Mouse (Mus musculus) myocyte (in vitro differentiated cells): ENCODE results near the gene Ntng1.

Experiments
- CEBPB ChIP-seq: IDR thresholded peaks from 2 replicates; pipeline ENCODE4 v1.6.1; 2011; ENCODE audit warnings: mild to moderate bottlenecking, moderate library complexity; ENCODE audit not compliant: poor library complexity, insufficient read depth, severe bottlenecking
- E2F4 ChIP-seq: IDR thresholded peaks from one replicate; pipeline ENCODE4 v1.6.1; 2011; ENCODE audit warnings: mild to moderate bottlenecking, control low read depth, moderate library complexity; ENCODE audit not compliant: insufficient read depth
- MAX ChIP-seq: IDR thresholded peaks from one replicate; pipeline ENCODE4 v1.6.1; 2011; ENCODE audit warnings: low read depth, mild to moderate bottlenecking, control low read depth
- MYOD1 ChIP-seq, 3 experiments: IDR thresholded peaks; one replicate each; pipeline ENCODE4 v1.6.1; 2011; ENCODE audit warnings: control low read depth in 2 of 3, low read depth in 2 of 3, mild to moderate bottlenecking in 2 of 3, moderate library complexity in 1 of 3; ENCODE audit not compliant: insufficient read length in 2 of 3, control insufficient read depth in 1 of 3
- MYOG ChIP-seq, 3 experiments: IDR thresholded peaks; one replicate each; pipeline ENCODE4 v1.6.1; 2011; ENCODE audit warnings: control low read depth in 2 of 3, low read depth in 2 of 3, mild to moderate bottlenecking in 2 of 3; ENCODE audit not compliant: insufficient read length in 2 of 3, control insufficient read depth in 1 of 3, insufficient read depth in 1 of 3
- POLR2A ChIP-seq: IDR thresholded peaks from one replicate; pipeline ENCODE4 v1.6.1; 2011; ENCODE audit warnings: low read depth, mild to moderate bottlenecking, control low read depth, moderate library complexity; ENCODE audit not compliant: insufficient read length
- POLR2AphosphoS2 ChIP-seq: IDR thresholded peaks from one replicate; pipeline ENCODE4 v1.6.1; 2011; ENCODE audit warnings: low read depth, control low read depth; ENCODE audit not compliant: insufficient read length
- REST ChIP-seq: IDR thresholded peaks from one replicate; pipeline ENCODE4 v1.6.1; 2011; ENCODE audit warnings: mild to moderate bottlenecking, control low read depth, moderate library complexity; ENCODE audit not compliant: insufficient read depth, insufficient read length
- SRF ChIP-seq: IDR thresholded peaks from one replicate; pipeline ENCODE4 v1.6.1; 2011; ENCODE audit warnings: low read depth; ENCODE audit not compliant: control insufficient read depth, insufficient read length
- TCF12 ChIP-seq: IDR thresholded peaks from one replicate; pipeline ENCODE4 v1.6.1; 2011; ENCODE audit warnings: mild to moderate bottlenecking, control low read depth; ENCODE audit not compliant: poor library complexity, insufficient read depth, severe bottlenecking
- TCF3 ChIP-seq: IDR thresholded peaks from one replicate; pipeline ENCODE4 v1.6.1; 2011; ENCODE audit warnings: low read depth, control low read depth; ENCODE audit not compliant: insufficient read length
- USF1 ChIP-seq: IDR thresholded peaks from one replicate; pipeline ENCODE4 v1.6.1; 2011; ENCODE audit warnings: low read depth, mild to moderate bottlenecking, control low read depth, moderate library complexity

DNA sequence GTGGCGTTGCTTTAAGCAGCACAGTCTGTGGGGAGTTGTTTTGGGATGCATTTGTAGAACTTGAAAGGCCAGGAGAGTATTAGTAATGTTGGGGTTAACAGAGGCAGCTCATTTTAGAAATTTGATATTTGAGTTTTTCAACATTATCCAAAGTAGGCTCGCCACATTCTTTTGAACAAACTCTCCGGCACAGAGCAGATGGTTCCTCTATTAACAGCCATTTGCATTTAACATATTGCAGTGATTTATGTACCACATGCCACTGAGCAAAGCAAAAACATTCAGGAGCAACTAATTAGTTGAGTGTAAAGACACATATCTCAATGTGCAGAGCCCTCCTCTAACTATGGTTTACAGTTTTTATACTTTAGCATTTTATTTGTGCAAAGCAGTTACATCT lies 224.8 kb downstream of the Ntng1 start:
- TF ChIP-seq POLR2A (no peak), MAX (no peak), MYOD1 (IDR thresholded peaks at IDR 0.05; ENCODE audit: control insufficient read depth in 1 of 3, insufficient read length in 2 of 3, low read depth in 2 of 3) (no peak), MYOG (IDR thresholded peaks at IDR 0.05; ENCODE audit: control insufficient read depth in 1 of 3, insufficient read depth in 1 of 3, insufficient read length in 2 of 3, low read depth in 2 of 3) (no peak), USF1 (no peak), CEBPB (no peak), E2F4 (no peak), TCF12 (no peak), REST (no peak), POLR2AphosphoS2 (no peak), TCF3 (no peak), SRF (no peak)
